Mouse (Mus musculus) cerebellum, adult 8-10 months (tissue): ENCODE results near the gene Olfr672.
"Not testable (repeated sequence)": the region's sequence is repeated elsewhere in the genome, so short reads cannot be mapped to it uniquely, and the experiment has no call there.

Source experiments
- DNase-seq: peaks from one replicate; pipeline ENCODE4 v3.0.0; 2022

The Olfr672 gene

GRCm38 (mm10) chr7:105001929-105002328, at the start of gene Olfr672:
Gene Olfr672, minus strand, starts transcription at chr7:105002029.
- no peak for DNase-seq

GRCm38 (mm10) chr7:105033836-105034235, 32.0 kb upstream of the Olfr672 start:
- not testable (repeated sequence) for DNase-seq

GRCm38 (mm10) chr7:105032398-105032797, 30.6 kb upstream of the Olfr672 start, which contains the start of gene Olfr676:
Gene Olfr676, plus strand, starts transcription at chr7:105032698.
- DNase-seq, result no peak

- no peak for DNase-seq
Observed at GRCm38 (mm10) chr7:105028360-105028759, 26.5 kb upstream of the Olfr672 start, which contains the start of gene Olfr675. Gene Olfr675, minus strand, starts transcription at chr7:105028460.

GRCm38 (mm10) chr7:105022530-105022929, 20.7 kb upstream of the Olfr672 start:
- no peak for DNase-seq

- DNase-seq, result no peak
Observed at GRCm38 (mm10) chr7:104979026-104979425, 22.8 kb downstream of the Olfr672 start, which contains the start of gene Olfr671. Gene Olfr671, minus strand, starts transcription at chr7:104979126.

- DNase-seq, result not testable (repeated sequence)
Observed at GRCm38 (mm10) chr7:104972507-104972906, 29.3 kb downstream of the Olfr672 start.

GRCm38 (mm10) chr7:104962520-104962919, 39.3 kb downstream of the Olfr672 start, which contains the start of gene Olfr670:
Gene Olfr670, minus strand, starts transcription at chr7:104962620.
- DNase-seq, result no peak

GRCm38 (mm10) chr7:104950234-104950633, 51.6 kb downstream of the Olfr672 start:
- DNase-seq, result not testable (repeated sequence)
